15 mouse cellular contexts compared by ENCODE assay signal in genomic region chr14:8124046-8124881, GRCm38 (mm10).
"Had no signal": no experiment of that assay in that cellular context is flagged by ENCODE, and none has a peak within 500 bp of the region (broad histone marks: within the 10 kb centered on the region; RNA-seq: fewer than 3 reads in every experiment).

No protein-coding gene starts in this region.

- ATAC-seq: lung, postnatal 0 days had no signal

- DNase-seq: kidney, adult 11 months; kidney, postnatal 14 days; layer of hippocampus, adult 9-11 months; liver, embryonic 13.5 days; lung, adult 2 months; lung, postnatal 36 days; midbrain, embryonic 14.5 days; right cerebral cortex, adult 18-20 months; right cerebral cortex, postnatal 25 days; thymus, adult 18-20 months; thymus, postnatal 14 days had no signal

- H3K27ac ChIP-seq: limb, embryonic 12.5 days; liver, embryonic 13.5 days; neural tube, embryonic 15.5 days had no signal

- H3K27me3 ChIP-seq: limb, embryonic 12.5 days; liver, embryonic 13.5 days; neural tube, embryonic 15.5 days had no signal

- H3K4me1 ChIP-seq: limb, embryonic 12.5 days; liver, embryonic 13.5 days; neural tube, embryonic 15.5 days had no signal

- H3K4me3 ChIP-seq: limb, embryonic 12.5 days; liver, embryonic 13.5 days; myocyte; neural tube, embryonic 15.5 days had no signal

- H3K9me3 ChIP-seq: limb, embryonic 12.5 days; liver, embryonic 13.5 days; neural tube, embryonic 15.5 days had no signal

- H3K4me2 ChIP-seq: limb, embryonic 12.5 days; liver, embryonic 13.5 days; neural tube, embryonic 15.5 days had no signal

- H3K9ac ChIP-seq: limb, embryonic 12.5 days; liver, embryonic 13.5 days; neural tube, embryonic 15.5 days had no signal
